Comparison of ENCODE assay signal across 11 mouse cellular contexts in the genomic region with DNA sequence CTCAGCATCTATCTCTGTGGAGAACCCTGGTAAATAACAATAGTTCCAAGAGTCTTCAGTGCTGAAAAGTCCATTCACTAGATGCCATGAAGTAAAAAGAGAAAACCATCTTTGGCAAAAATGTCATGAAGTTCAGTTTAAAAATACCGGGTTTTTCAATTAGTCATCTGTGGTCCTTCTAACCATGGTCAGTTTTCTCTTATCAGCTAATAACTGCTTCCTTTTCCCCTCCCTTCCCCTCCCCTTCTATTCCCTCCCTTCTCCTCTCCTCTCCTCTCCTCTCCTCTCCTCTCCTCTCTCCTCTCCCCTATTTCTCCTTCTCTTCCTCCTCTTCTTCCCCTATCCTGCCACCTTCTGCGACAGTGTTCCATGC. TPM values are rescaled to one million over a fixed set of nuclear protein-coding genes. Genes with fewer than 3 reads are reported as not detected.
DNase-seq lines count a peak whose midpoint lies in the region; ATAC-seq lines count a peak whose summit lies in the region.
"Had no signal": no experiment of that assay in that cellular context is flagged by ENCODE, and none has a peak within 500 bp of the region (broad histone marks: within the 10 kb centered on the region; RNA-seq: fewer than 3 reads in every experiment).

No protein-coding gene starts in this region.

- no peak for DNase-seq in heart, adult 11 months
- DNase-seq in limb, embryonic 10.5 days (ENCODE audit: low spot score): no peak
- DNase-seq in 416B (ENCODE audit: low read depth): peak; percentile 90

- no peak overlapping the region for H3K4me3 ChIP-seq in heart, embryonic 12.5 days
- no peak overlapping the region for H3K4me3 ChIP-seq in limb, embryonic 12.5 days (replicated peaks)
- no peak overlapping the region for H3K4me3 ChIP-seq in limb, embryonic 10.5 days
- no peak overlapping the region for H3K4me3 ChIP-seq in neural tube, embryonic 15.5 days (replicated peaks)
- H3K4me3 ChIP-seq: embryonic facial prominence, embryonic 10.5 days; embryonic facial prominence, embryonic 12.5 days had no signal

- peaks cover 16% of the 10 kb centered on the region for H3K27me3 ChIP-seq in heart, embryonic 12.5 days (replicated peaks)
- 0 out of 2 replicates have a peak, but pooled peaks cover under 1% of the 10 kb centered on the region for H3K27me3 ChIP-seq in limb, embryonic 12.5 days
- peaks cover 4% of the 10 kb centered on the region; the same call in 1 of the 2 replicates for H3K27me3 ChIP-seq in limb, embryonic 10.5 days (ENCODE audit: low read depth, poor library complexity, severe bottlenecking)
- no peaks in the 10 kb centered on the region for H3K27me3 ChIP-seq in neural tube, embryonic 15.5 days (replicated peaks)

- no peak overlapping the region for H3K4me2 ChIP-seq in heart, embryonic 12.5 days
- no peak overlapping the region for H3K4me2 ChIP-seq in limb, embryonic 12.5 days
- H3K4me2 ChIP-seq in neural tube, embryonic 15.5 days: no peak overlapping the region
- H3K4me2 ChIP-seq: embryonic facial prominence, embryonic 12.5 days had no signal

- H3K9me3 ChIP-seq in heart, embryonic 12.5 days (replicated peaks): no peaks in the 10 kb centered on the region
- H3K9me3 ChIP-seq in limb, embryonic 12.5 days: no peaks in the 10 kb centered on the region
- no peaks in the 10 kb centered on the region for H3K9me3 ChIP-seq in limb, embryonic 10.5 days (replicated peaks)
- H3K9me3 ChIP-seq in neural tube, embryonic 15.5 days (replicated peaks): no peaks in the 10 kb centered on the region
- H3K9me3 ChIP-seq: embryonic facial prominence, embryonic 10.5 days; embryonic facial prominence, embryonic 12.5 days; G1E had no signal

- WGBS in heart, embryonic 12.5 days: 53% methylated on average over 2 of the region's 2 CpGs
- 66% methylated on average over 2 of the region's 2 CpGs for WGBS in limb, embryonic 12.5 days
- WGBS in limb, embryonic 10.5 days: 65% methylated on average over 2 of the region's 2 CpGs
- 62% methylated on average over 2 of the region's 2 CpGs for WGBS in neural tube, embryonic 15.5 days

- no peak for ATAC-seq in heart, embryonic 12.5 days (ENCODE audit: insufficient number of reproducible peaks, low FRiP score)
- ATAC-seq in limb, embryonic 12.5 days (ENCODE audit: insufficient number of reproducible peaks, insufficient read depth, low FRiP score, low TSS enrichment, low read depth): no peak
- ATAC-seq in neural tube, embryonic 15.5 days (ENCODE audit: low FRiP score): no peak
- ATAC-seq: activated CD4-positive, CD25-positive, alpha-beta regulatory T cell, adult 4 months had no signal

- 0 out of 2 replicates have a peak, but pooled peaks cover 5% of the 10 kb centered on the region for H3K4me1 ChIP-seq in heart, embryonic 12.5 days (replicated peaks)
- H3K4me1 ChIP-seq in limb, embryonic 12.5 days (replicated peaks): no peaks in the 10 kb centered on the region; the same call in 1 of the 2 replicates
- H3K4me1 ChIP-seq in limb, embryonic 10.5 days: peaks cover 6% of the 10 kb centered on the region; the same call in 1 of the 2 replicates
- H3K4me1 ChIP-seq in neural tube, embryonic 15.5 days: 0 out of 2 replicates have a peak, but pooled peaks cover 2% of the 10 kb centered on the region

- H3K9ac ChIP-seq in heart, embryonic 12.5 days: 0 out of 2 replicates have a peak overlapping the region, but pooled peaks have one; percentile 25
- H3K9ac ChIP-seq in limb, embryonic 12.5 days (replicated peaks): no peak overlapping the region
- H3K9ac ChIP-seq in neural tube, embryonic 15.5 days (replicated peaks): no peak overlapping the region
- H3K9ac ChIP-seq: embryonic facial prominence, embryonic 12.5 days; forebrain, postnatal 0 days had no signal

- H3K27ac ChIP-seq in heart, embryonic 12.5 days (ENCODE audit: poor library complexity, severe bottlenecking): no peak overlapping the region
- peak overlapping the region; percentile 50; the same call in 1 of the 2 replicates for H3K27ac ChIP-seq in limb, embryonic 12.5 days
- no peak overlapping the region for H3K27ac ChIP-seq in limb, embryonic 10.5 days
- H3K27ac ChIP-seq in neural tube, embryonic 15.5 days (replicated peaks): no peak overlapping the region
- H3K27ac ChIP-seq: embryonic facial prominence, embryonic 10.5 days; embryonic facial prominence, embryonic 12.5 days had no signal

- no peaks in the 10 kb centered on the region for H3K36me3 ChIP-seq in heart, embryonic 12.5 days
- H3K36me3 ChIP-seq in limb, embryonic 12.5 days: no peaks in the 10 kb centered on the region
- H3K36me3 ChIP-seq in limb, embryonic 10.5 days: no peaks in the 10 kb centered on the region
- H3K36me3 ChIP-seq in neural tube, embryonic 15.5 days: no peaks in the 10 kb centered on the region
- H3K36me3 ChIP-seq: embryonic facial prominence, embryonic 10.5 days; embryonic facial prominence, embryonic 12.5 days; G1E had no signal

RNA-seq across cellular contexts. Expression of a gene that starts 7.5 kb away (rescaled TPM):
- polyA plus RNA-seq in heart, embryonic 12.5 days (2016; fragmentation: Nextera tagmentation; extraction: Ambion mirVana): 2.4 and 2.6 TPM in 2 replicates
- polyA plus RNA-seq in limb, embryonic 12.5 days (2016; fragmentation: Nextera tagmentation; extraction: Ambion mirVana): 3.5 and 3.6 TPM in 2 replicates
- polyA plus RNA-seq in limb, embryonic 10.5 days (2016; fragmentation: Nextera tagmentation; extraction: Ambion mirVana): 2.6 and 2.9 TPM in 2 replicates
- 1.6 and 2.0 TPM in 2 replicates for polyA plus RNA-seq in neural tube, embryonic 15.5 days (2015; fragmentation: Nextera tagmentation; extraction: Ambion mirVana)
